Mouse (Mus musculus) lung, postnatal 10 days (tissue): ENCODE results near the gene Slc25a33.

ENCODE experiments used
- DNase-seq: peaks from one replicate; pipeline ENCODE4 v3.0.0; 2021

Slc25a33 gene

DNA sequence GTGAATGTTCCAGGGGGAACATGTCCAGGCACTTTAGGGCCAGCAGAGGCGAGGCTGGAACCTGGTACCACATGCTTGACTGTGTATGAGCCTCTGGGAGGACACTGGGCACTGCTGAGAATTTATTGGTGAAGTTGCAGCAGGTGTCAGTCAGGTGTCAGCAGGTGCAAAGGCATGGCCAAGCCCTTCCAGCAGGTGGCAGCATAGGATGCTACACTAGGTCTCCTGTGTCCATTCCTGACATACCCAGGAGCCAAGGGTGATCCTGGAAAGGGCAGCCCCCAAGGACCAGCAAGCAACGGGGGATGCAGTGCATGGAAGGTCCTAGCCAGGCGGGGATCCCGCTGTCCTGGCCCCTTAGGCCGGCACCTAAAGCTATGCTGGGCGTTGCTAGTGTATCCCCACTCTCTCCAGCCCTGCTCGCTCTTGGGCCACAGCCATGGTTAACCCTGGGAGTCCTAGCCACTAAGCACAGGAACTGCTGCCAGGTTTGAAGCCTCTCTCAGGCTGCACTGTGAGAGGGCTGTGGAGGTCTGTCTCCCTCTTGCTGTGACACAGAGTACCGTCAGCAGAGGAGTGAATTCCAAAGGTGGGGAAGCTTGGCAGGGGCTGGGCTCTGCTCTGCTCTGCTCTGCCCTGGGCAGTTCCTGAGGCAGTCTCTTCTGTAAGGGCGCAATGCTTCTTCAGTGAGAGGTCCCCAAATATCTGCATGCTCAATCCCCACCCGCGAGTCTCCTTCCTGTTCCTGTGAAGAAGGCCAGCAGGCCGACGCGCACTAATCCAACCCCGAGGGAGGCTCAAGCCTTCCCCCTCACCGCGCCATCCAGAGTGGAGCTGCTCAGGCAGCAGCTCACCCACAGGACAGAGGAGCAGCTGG, 50.0 kb downstream of the Slc25a33 start:
- DNase-seq, result peak; percentile 66

DNA sequence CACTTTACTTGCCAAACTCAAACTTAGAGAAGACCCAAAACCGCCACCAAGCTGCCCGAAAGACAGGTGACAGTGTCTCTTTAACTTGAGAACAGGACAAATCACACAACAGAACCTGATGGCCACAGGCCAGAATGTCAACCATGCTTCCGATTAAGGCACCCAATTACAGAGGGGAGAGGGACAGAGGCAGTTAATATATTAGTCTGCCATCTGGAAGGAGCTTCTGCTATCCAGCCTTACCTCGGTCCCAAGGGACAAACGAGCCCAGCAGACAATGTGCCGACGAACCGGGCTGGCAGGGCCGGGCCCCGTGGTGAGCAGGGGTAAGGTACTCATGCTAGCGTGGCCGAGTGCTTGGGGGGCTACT, 51.1 kb downstream of the Slc25a33 start:
- DNase-seq, result no peak

DNA sequence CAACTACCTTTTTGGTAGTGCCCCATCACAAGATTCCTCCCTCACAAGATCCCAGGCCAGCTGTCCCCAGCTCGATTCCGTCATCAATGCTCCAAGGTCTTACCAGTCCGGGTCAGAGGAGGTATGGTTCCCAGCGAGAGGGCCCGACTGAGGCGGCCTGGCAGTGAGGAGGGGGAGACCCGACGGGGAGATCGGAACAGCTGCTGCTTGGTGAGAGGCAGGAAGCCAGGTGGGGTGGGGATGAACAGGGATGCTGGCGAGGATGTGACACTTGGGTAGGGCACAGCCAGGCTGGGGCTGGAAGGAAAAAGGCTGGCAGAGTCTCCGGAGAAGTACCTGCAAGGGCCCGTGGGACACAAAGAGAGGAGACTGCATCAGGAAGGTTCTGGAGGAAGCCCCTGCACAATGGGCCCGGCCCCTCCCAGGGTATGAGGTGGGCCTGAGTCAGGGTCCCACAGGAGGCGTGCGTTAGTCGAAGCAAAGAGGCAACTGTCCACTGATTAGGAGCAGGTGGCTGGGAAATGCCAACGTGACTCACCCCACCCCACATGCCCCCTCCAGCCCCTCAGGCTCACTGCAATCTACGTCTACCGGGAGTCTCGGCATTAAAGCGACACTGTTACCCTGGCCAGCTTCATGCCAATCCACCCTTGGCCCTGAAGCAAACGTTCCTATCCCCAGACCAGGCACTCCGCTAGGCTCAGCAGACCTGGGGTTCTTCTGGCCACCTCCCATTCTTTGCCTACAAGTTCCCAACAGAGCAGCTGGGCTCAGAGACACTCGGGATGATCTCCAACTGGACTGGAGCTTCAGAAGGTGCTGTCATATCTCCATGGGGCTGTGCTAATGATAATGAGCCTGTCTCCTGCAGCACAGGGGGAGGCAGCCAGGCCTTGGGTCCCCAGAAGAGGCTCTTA, 51.7 kb downstream of the Slc25a33 start:
- DNase-seq, result no peak

DNA sequence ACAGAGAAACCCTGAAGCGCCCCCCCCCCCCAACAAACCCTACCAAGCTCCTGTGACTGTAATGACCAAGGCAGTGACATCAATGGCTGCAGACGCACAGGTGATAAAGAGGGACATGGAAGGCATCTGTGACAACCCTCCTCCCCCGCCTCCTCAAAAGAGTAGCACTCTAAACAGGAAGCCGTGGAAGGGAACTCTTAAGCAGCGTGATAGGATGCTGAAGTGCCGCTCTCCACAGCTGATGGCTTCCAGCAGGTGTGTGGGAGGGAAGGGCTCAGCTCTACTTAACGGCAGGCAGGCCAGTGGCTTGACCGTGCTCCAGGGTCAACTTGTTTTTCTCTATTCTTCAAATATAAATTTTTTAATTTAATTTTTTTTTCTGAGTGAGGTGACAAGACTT, 52.9 kb downstream of the Slc25a33 start:
- DNase-seq, result no peak

DNA sequence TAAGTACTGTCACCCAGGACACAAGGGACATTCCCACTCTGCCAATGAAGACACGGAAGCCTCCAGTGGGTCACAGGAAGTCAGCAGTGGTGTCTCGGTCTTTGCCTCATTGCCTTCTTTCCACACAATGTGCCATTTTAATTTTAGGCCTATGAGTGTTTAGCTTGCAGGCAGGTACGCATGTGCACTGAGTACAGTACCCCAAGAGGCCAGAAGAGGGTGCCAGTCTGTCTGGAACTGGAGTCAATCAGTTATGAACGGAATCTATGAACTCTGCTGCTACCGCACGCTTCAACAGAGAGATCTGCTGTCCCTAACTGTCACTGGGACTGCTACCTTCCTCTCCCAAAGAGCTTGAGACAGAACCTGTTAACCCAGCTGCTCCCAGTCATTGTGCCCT, 54.4 kb downstream of the Slc25a33 start:
- DNase-seq, result peak; percentile 60

DNA sequence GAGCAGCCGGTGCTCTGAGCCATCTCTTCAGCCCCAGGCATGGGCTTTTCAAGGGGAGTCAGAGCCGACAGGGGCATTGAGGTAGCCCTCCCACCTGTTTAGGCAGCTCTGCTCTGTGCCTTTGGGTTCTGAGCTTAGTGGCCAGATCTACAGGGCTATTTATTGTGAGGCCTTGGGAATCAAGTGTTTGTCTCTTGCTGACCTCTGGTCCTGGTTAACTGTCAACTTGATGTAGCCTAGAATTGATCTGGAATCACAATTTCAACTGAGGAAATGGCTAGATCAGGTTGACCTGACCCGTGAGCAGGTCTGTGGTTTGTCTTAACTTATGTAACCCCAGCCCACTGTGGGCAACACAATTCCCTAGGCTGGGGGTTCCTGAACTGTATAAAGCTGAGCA, 59.5 kb downstream of the Slc25a33 start:
- DNase-seq, result no peak

DNA sequence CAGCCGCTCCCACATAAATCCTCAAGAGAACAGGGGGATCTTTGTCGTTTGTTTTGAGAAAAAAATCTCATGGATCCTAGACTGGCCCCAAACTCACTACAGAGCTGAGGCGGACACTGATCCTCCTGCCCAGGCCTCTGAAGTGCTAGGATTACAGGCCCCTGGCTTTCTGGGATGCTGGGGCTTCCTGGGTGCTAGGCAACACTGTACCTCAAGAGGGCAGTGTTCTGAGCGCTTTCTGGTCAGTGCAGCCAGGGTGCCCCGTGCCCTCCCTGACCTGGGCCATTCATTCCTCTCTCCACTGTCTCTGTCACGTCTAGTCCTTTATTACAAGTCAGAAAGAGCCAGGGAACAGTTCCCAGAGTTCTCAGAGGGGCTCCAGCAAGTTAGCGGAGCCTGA, 62.1 kb downstream of the Slc25a33 start:
- peak; percentile 66 for DNase-seq

DNA sequence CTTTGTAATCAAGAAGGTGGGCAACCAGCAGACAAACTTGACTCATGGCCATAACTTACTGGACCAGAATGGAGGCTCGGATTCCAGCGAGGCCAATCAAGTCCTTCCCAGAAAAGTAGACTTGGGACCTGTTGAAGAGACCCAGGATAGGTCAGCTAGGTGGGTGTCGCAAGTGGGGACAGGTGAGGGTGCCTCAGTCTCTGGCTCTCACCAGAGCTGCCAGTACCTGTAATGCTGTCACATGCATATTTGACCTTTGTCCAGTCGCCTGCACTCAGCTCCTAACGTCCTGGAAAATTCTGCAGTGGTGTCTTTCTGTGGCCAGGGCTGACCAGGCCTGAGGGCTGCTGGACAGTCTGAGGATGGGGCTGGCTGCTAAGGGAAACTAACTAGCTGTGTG, 62.6 kb downstream of the Slc25a33 start:
- DNase-seq, result no peak

DNA sequence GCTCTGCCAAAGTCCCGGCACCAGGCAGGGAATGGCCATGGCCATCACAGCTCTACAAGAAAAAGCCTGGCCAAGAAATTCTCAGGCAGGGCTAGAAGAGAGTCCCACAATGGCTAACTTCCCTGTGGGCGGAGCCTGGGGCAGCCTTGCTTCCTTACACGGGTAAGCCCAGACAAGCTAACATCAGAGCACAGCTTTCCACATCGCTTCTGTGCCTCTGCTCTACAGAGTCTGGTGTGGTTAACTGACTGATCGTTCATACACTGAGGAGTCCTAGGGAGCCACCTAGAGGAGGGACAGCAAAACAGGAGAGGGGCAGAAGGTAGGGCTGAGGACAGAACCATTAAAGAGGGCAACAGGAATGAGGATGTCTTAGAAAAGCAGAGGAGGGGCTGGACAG, 63.6 kb downstream of the Slc25a33 start:
- DNase-seq, result peak; percentile 83

DNA sequence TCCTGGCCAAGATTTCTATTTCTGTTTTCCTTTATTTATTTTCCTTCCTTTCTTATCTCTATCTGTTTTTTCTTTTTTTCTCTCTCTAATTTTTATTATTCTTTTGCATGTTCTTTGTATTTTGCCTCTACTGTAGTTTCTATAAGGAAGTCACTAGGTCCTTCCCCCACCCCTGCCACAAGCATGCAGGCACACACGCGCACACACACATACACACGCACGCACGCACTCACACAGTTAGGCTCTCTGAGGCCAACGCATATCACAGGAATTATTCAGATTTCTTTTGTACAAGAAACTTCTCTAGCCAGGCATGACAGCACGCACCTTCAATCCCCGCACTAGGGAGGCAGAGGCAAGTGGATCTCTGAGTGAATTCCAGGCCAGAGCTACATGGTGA, 68.1 kb downstream of the Slc25a33 start:
- no peak for DNase-seq

DNA sequence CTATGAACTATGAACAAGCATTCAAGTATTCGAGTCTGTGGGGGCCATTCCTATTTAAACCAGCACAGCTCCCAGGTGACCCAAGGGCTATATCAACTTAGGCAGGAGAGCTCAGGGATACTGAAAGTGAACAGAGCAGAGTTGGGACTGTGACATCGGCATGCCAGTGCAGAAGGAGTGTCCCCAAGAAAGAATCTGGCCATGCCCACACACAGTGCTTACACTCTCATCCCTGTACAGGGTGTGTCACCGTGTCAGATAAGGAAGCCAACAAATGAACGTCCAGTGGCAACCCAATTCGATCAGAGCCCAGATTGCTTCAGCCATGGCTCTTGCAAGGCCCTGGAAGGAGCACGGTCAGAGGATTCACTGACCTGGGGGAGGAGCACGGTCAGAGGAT, 68.8 kb downstream of the Slc25a33 start:
- no peak for DNase-seq

DNA sequence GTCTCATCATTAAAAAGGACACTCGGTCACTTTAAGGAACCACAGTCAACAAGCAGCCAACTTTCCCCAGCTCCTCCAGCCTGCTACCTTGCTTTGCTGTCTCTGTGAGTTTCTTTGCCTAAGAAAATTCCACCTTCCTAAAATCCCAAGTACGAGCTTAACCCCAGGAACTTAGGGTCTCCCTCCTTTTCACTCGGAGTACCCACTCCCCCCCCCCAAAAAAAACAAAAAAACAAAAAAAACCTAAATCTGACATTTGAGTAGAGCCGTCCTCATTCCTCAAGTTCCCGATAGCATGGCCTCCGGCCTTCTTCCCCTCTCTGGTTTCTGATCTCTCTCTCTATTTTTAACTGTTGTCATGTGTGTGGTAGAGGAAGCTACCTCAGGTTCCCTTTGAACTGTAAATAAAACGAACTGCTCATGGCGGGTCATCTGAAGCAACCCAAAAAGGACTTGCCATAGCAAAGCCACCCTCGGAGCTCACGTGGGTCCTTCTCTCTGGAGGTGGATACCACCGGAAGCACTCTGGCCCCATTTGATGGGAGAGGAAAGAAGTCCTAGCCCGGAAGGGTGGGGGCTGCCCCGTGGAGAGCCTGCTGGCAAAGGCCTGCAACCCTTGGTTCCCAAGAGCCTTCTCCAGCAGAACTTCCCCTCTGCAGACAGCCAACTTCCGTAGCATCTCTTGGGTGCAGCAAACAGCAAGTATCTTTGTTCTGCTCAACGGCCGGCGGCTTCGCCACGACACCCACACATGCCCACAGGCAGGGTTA, 71.7 kb downstream of the Slc25a33 start, which contains the start of gene Pik3cd:
Gene Pik3cd (minus strand): TSS at position 362 of the 770 bp plus-strand sequence.
- DNase-seq, result peak; percentile 51

DNA sequence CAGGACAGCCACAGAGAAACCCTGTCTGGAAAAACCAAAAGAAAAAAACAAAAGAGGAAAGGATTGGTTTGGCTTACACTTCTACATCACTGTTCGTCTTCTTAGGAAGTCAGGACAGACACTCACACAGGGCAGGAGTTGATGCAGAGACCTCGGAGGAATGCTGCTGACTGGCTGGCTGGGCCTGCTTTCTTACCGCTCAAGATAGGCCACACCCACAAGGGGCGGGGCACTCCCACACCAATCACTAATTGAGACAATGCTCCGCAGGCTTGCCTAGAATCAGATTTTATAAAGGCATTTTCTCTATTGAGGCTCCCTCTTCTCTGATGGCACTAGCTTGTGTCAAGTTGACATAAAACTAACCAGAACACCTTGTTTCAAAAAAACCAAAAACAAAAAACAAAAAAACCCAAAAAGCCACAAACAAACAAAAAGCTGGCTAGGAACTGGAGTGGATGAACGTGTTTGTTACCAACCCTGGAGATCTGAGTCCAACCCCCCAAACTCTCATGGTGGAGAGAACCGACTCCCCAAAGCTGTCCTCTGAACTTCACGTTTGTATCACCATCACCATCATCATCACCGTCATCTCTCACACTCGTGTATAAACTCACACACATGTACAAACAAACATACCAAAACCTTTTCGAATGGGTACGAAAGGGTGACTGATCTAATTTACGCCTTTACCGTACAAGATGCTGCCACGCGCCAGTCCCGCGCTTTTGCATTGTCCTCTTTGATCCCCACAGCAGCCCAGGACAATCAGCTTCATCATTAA, 72.5 kb downstream of the Slc25a33 start:
- DNase-seq, result peak; percentile 62

DNA sequence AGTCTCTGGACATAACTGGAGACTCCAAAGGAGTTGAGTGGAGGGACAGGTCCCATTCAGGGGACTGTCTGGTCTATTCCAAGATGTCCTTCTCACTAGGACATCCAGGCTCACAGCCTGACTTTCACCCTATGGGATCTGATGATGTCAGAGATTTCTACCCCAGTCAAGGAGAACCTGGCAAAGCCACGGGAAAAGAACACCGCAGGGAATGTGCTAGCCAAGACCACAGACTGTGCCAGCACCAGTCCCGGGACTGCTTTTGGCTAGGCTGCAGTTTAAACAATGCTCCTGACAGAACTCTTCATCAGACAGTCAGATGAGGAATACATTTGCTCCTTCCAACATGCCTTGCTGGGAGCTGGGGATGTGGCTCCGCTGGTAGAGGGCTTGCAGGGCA, 74.1 kb downstream of the Slc25a33 start:
- DNase-seq, result no peak

DNA sequence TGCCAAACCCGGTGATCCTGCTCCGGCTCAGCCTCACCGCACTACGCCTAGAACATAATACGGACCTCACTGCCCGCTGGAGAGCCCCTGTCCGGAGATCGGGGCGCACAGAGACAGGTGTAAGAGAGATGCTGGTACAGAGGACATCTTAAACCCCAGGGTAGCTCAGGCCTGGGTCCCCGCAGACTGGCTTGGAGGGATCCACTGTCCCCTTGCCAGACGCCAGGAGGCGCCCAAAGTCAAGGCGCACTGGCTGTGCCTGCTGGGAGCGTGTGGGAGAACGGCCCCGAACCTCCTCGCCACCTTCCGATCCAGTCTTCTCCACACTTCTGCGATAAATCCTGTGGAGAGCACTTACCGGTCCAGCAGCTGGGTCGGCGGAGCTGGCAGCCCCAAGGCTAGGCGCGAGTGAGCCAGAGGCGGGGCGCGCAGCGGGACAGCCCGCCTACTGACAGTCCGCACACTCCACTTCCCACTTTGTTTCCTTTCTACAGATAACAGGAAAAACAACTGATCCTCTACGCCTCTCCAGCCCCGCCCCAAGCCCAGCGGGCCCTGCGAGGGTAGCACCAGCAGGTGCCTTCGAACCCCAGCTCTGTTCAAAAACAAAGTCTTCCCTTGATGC, 75.8 kb downstream of the Slc25a33 start:
- peak; percentile 70 for DNase-seq

DNA sequence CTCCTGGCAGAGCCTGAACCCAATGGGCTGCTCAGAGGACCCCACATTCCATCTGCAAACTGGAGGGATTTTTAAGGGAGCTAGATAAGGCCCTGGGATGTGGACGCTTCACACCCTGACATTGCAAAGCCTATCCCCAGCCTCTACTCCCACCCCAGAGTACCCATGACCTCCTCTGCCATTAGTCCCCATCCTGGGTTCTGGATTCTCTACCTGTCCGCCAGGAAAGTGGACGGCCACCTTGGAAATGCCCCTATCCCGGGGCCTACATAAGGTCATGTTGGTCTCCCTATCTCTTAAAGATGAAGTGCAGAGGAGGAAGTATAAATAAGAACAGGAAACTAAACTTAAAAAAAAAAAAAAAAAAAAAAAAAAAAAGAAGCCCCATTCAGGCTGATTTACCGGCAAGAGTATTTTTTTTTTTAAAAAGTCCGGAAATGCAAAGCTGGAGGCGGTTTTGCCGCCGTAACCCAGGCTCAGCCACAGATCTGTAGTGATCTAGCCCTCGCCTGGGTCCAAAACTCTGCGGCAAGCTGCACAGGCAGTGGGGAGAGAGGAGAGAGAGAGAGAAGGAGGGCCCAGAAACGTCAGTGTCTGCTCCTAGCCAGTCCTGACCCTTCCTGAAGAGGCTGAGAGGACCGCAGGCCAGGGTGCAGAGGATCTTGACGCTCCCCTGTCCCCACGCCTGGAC, 76.4 kb downstream of the Slc25a33 start:
- DNase-seq, result peak; percentile 35

DNA sequence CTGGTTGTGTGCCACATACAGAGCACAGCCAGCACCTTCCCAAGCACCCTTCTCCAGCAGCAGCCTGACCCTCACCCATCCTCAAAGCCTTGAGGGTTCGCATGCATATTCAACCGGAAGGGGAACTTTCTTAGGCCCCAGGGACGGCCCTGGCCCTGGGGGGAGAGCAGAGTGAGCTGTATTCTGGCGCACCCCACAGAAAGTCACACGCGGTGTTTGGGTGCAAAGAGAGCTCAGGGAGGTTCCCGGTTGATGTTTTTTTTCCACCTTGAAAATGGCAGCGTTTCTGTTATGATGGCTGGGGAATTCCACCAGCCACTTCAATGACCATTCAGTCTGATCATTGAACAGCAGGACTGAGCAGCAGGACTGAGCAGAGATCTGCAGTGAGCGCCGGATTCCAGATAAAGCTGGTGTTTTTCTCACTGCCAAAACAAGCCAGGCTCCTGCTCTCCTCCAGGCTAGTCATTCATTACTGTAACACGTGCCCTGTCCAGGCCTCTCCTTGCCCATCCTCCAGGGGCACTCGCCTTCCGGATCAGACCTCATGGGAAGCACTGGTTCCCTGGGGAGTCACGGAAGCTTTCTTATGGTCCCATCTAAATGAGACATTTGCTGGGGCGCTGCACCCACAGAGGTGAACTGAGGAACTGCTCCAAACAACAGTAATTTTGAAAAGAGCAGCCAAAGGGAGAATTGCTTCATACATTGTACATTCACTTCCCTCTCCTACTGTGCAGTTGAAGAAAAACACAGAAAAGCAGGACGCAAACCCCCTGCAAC, 77.7 kb downstream of the Slc25a33 start:
- peak; percentile 51 for DNase-seq
